Mouse (Mus musculus): ENCODE data around the gene Zfp458.

The Zfp458 gene

GRCm38 (mm10) chr13:67278314-67278713 is at the start of gene Zfp458:
Gene Zfp458, minus strand, starts transcription at chr13:67278466.
- no peak for DNase-seq (ENCODE audit: low read depth, low spot score)

- DNase-seq (ENCODE audit: low read depth, low spot score), result no peak
These were observed 28.5 kb upstream of the Zfp458 start for GRCm38 (mm10) chr13:67306718-67307117.

GRCm38 (mm10) chr13:67305822-67306672 is 27.8 kb upstream of the Zfp458 start, which contains the start of gene Zfp457:
Gene Zfp457, minus strand, starts transcription at chr13:67306485.
- peak; percentile 89 for DNase-seq (ENCODE audit: low read depth, low spot score)

GRCm38 (mm10) chr13:67269383-67270065 is 8.7 kb downstream of the Zfp458 start:
- peak; percentile 21 for DNase-seq (ENCODE audit: low read depth, low spot score)

GRCm38 (mm10) chr13:67268568-67269369 is 9.5 kb downstream of the Zfp458 start:
- DNase-seq (ENCODE audit: low read depth, low spot score), result peak; percentile 91

DNA sequence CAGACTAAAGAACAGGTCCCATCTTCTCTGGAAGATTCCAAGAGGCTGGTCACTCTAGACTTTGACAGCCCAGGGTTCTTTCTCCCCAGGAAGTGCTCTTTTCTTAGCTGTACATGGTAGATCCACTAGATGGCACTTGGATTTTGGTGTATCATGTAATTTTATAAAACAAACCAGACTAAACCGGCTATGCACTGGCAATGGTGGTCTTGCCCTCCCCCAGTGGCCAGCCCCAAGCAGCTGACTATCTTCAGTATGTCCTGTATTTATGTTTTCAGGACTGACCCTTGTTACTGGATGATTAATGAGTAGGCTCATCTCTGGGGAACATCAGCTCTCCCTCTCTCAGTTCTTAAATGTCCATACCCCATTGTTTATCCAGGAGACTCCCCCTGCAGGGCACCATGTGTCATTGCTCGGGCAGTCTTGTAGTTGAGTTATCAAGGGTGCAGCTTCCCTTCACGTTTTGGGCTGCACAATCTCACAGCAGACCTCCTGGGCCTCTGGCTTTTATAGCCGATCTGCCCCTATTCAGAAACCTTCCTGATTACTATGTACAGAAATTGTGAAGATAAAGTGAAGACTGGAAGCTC is 64.2 kb downstream of the Zfp458 start:
- peak; percentile 36 for DNase-seq (ENCODE audit: low read depth, low spot score)

Measured in CD4-positive helper T cell, adult 2 months (primary cell).